Mouse (Mus musculus): ENCODE measurements at regions not wholly inside any gene's neighbourhood (a gene's known extent, or its start where the extent isn't known, plus 50 kb on each side); places are given as distances from the start of the nearest gene placed in this dataset.

DNA sequence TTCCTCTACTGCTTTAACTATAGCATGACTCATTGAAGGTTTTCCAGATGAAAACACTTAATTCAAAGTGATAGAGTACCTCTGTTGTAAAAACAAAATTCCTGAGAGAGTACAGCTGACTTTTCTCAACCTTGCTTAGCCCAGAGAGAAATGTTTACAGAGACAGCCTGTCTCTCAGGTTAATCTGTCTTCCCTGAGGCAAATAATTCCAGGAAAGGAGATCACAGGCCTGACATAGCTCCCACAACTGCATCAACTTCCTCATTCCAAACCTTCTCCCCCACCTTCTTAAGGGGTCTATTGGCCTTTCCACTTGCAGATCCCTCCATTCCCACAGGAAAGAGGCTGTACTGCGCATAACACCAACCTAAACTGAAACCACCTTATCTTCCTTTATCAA is 586.1 kb upstream of the Impad1 start:
- H3K27ac ChIP-seq (ENCODE audit: low read depth, low read length), result no peak overlapping the region

DNA sequence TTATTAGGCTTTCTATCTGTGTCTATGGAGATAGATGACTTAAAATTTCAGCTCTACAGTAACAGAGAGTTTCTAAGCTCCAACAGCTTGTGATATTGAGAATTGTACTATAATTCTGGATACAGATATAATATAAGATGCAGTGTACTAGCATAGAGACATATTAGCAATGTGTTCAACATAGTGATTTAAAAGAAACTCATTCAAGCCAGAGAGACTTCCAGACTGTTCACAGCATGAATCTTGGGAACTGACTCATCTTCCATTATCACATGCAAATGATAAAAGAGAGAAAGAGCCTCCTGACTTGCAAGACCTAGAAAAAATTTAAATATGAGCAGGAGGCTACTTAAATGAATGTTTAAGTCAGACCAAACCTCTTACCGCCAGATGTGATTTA is 565.1 kb upstream of the Impad1 start:
- Histone ChIP-seq H3K9ac (replicated peaks; ENCODE audit: low read length, poor library complexity, severe bottlenecking) (no peak overlapping the region), H3K4me1 (ENCODE audit: insufficient read depth, low read length) (no peaks in the 10 kb centered on the region), H3K4me2 (ENCODE audit: low read depth, low read length, poor library complexity, severe bottlenecking) (no peak overlapping the region), H3K27ac (ENCODE audit: low read depth, low read length) (no peak overlapping the region), H3K36me3 (ENCODE audit: insufficient read depth, low read length) (no peaks in the 10 kb centered on the region), H3K4me3 (ENCODE audit: low read depth, low read length) (no peak overlapping the region), H3K9me3 (ENCODE audit: low read length) (no peaks in the 10 kb centered on the region), H3K27me3 (ENCODE audit: insufficient read depth, low read length) (no peaks in the 10 kb centered on the region)
- WGBS, result 92% methylated on average over 1 of the region's 1 CpGs
- DNase-seq (ENCODE audit: low spot score) (no peak), ATAC-seq (ENCODE audit: low FRiP score) (no peak)
- TF ChIP-seq CTCF (IDR thresholded peaks at IDR 0.05), result no peak

More for the DNA sequence above, 586.1 kb upstream of the Impad1 start:
- TF ChIP-seq CTCF (IDR thresholded peaks at IDR 0.05), result no peak
- H3K9ac ChIP-seq (replicated peaks; ENCODE audit: low read length, poor library complexity, severe bottlenecking), result no peak overlapping the region
- no peaks in the 10 kb centered on the region for H3K36me3 ChIP-seq (ENCODE audit: insufficient read depth, low read length)
- no peaks in the 10 kb centered on the region for H3K27me3 ChIP-seq (ENCODE audit: insufficient read depth, low read length)
- ATAC-seq (ENCODE audit: low FRiP score) (no peak), DNase-seq (ENCODE audit: low spot score) (no peak)
- no peak overlapping the region for H3K4me2 ChIP-seq (ENCODE audit: low read depth, low read length, poor library complexity, severe bottlenecking)
- no peak overlapping the region for H3K4me3 ChIP-seq (ENCODE audit: low read depth, low read length)
- H3K9me3 ChIP-seq (ENCODE audit: low read length), result no peaks in the 10 kb centered on the region
- 97% methylated on average over 1 of the region's 1 CpGs for WGBS
- H3K4me1 ChIP-seq (ENCODE audit: insufficient read depth, low read length), result no peaks in the 10 kb centered on the region

DNA sequence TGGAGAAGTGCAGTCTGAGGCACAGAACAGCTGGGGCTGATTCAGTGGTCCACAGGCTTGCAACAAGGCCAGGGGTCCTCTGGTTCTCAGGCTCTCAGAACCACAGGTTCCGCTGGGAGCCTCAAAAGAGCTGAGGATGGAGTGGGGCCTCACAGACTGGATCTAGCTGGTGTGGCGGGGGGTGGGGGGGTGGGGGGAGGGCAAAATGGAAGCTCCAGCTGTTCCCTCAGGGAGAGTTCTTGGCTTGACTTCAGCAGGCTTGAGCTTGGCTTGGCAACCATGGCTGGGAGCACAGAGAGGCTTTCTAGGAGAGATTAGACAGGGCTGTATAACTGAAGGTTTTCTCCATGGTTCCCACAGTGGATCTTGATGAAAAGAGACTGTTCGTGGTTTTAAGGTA is 553.1 kb upstream of the Impad1 start:
- Histone ChIP-seq H3K9me3 (ENCODE audit: low read length) (no peaks in the 10 kb centered on the region), H3K4me2 (ENCODE audit: low read depth, low read length, poor library complexity, severe bottlenecking) (no peak overlapping the region), H3K36me3 (ENCODE audit: insufficient read depth, low read length) (no peaks in the 10 kb centered on the region), H3K27ac (ENCODE audit: low read depth, low read length) (no peak overlapping the region), H3K4me1 (ENCODE audit: insufficient read depth, low read length) (no peaks in the 10 kb centered on the region), H3K27me3 (ENCODE audit: insufficient read depth, low read length) (no peaks in the 10 kb centered on the region), H3K9ac (replicated peaks; ENCODE audit: low read length, poor library complexity, severe bottlenecking) (no peak overlapping the region), H3K4me3 (ENCODE audit: low read depth, low read length) (no peak overlapping the region)
- ATAC-seq (ENCODE audit: low FRiP score) (no peak), DNase-seq (ENCODE audit: low spot score) (no peak)
- no peak for TF ChIP-seq CTCF (IDR thresholded peaks at IDR 0.05)
- WGBS, result 80% methylated on average over 2 of the region's 3 CpGs

DNA sequence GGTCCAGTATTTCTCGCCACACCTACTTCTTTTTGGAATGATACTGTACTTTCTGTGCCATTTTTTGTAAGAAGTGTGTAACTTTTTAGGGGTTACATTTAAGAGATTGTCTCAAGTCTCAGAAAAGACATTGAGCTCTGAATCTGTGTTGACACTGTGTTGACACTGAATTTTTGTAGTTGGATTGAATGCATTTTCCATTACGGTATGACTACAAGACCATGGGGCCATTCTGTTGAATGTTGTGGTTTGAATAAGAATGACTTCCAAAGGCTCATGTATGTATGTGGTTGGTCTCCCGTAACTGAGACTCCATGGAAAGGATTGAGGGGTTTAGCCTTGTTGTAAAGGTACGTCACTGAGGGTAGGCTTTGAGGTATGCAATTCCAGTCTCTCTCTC is 551.6 kb upstream of the Impad1 start:
- TF ChIP-seq CTCF (IDR thresholded peaks at IDR 0.05), result no peak
- H3K27ac ChIP-seq (ENCODE audit: low read depth, low read length), result no peak overlapping the region
- no peaks in the 10 kb centered on the region for H3K4me1 ChIP-seq (ENCODE audit: insufficient read depth, low read length)
- H3K36me3 ChIP-seq (ENCODE audit: insufficient read depth, low read length), result no peaks in the 10 kb centered on the region
- H3K4me3 ChIP-seq (ENCODE audit: low read depth, low read length), result no peak overlapping the region
- H3K9ac ChIP-seq (replicated peaks; ENCODE audit: low read length, poor library complexity, severe bottlenecking), result no peak overlapping the region
- whole genome bisulfite sequencing, result 95% methylated on average over 4 of the region's 4 CpGs
- no peaks in the 10 kb centered on the region for H3K27me3 ChIP-seq (ENCODE audit: insufficient read depth, low read length)
- H3K9me3 ChIP-seq (ENCODE audit: low read length), result no peaks in the 10 kb centered on the region
- DNase-seq (ENCODE audit: low spot score) (no peak), ATAC-seq (ENCODE audit: low FRiP score) (no peak)
- H3K4me2 ChIP-seq (ENCODE audit: low read depth, low read length, poor library complexity, severe bottlenecking), result no peak overlapping the region

DNA sequence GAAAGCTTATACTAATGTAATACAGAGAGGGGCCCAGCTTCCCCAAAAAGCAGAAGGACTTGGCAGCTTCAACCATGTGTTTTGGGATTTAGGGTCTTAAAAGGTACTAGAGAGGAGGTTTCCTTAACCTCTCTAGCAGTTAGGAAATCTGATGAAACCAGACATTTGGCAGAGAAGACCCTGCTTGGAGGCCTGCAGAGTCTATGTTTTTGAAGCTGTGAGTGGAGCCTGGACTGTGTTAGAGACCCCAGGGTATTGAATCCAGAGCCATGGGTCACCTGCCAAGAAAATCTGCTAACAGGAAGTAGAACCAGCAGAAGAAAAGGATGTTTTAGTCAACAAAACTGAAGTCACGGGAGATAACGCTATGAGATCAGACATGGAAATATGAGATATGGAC is 551.2 kb upstream of the Impad1 start:
- H3K27me3 ChIP-seq (ENCODE audit: insufficient read depth, low read length), result no peaks in the 10 kb centered on the region
- no peak overlapping the region for H3K27ac ChIP-seq (ENCODE audit: low read depth, low read length)
- no peak overlapping the region for H3K4me2 ChIP-seq (ENCODE audit: low read depth, low read length, poor library complexity, severe bottlenecking)
- 89% methylated on average over 2 of the region's 2 CpGs for WGBS
- no peaks in the 10 kb centered on the region for H3K36me3 ChIP-seq (ENCODE audit: insufficient read depth, low read length)
- no peak overlapping the region for H3K9ac ChIP-seq (replicated peaks; ENCODE audit: low read length, poor library complexity, severe bottlenecking)
- H3K4me1 ChIP-seq (ENCODE audit: insufficient read depth, low read length), result no peaks in the 10 kb centered on the region
- no peak overlapping the region for H3K4me3 ChIP-seq (ENCODE audit: low read depth, low read length)
- H3K9me3 ChIP-seq (ENCODE audit: low read length), result no peaks in the 10 kb centered on the region
- DNase-seq (ENCODE audit: low spot score) (no peak), ATAC-seq (ENCODE audit: low FRiP score) (no peak)
- TF ChIP-seq CTCF (IDR thresholded peaks at IDR 0.05), result no peak

DNA sequence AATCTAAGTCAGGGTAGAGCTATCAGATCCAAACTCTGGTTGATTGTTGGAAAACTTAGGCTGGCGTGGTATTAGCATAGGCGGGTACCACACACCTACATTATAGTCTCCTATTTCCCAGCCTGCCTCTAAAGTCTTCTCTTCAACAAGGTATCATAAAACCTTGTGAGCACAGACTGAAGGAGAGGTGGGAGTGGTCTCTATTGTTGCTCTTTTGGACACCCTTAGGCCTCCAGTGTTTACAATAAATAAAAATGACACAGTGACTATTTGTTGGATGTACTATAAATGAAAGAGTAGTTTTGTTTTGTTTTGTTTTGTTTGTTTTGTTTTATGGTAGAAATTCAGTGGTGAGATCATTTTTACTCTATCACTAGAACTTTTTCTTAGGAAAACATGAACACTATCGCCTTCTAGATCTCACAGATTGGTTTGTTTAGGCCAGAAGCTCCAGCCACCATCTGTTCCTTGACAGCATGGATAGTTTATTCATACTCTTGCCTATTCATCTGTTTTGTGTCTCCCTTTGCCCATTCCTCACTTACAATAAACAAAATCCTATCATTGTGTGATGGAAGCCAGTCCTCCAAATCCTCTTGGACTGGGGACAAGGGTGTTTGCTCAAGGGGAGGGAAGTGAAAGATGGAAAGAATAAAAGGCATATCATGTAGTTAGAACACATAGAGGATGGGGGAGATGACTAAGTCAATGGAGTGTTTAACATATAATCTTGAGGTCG is 544.2 kb upstream of the Impad1 start:
- ATAC-seq (ENCODE audit: low FRiP score), result no peak

More for the DNA sequence above, 544.2 kb upstream of the Impad1 start:
- Histone ChIP-seq H3K9me3 (ENCODE audit: low read length) (no peaks in the 10 kb centered on the region), H3K4me1 (ENCODE audit: insufficient read depth, low read length) (no peaks in the 10 kb centered on the region), H3K4me2 (ENCODE audit: low read depth, low read length, poor library complexity, severe bottlenecking) (no peak overlapping the region), H3K27ac (ENCODE audit: low read depth, low read length) (no peak overlapping the region), H3K4me3 (ENCODE audit: low read depth, low read length) (no peak overlapping the region), H3K36me3 (ENCODE audit: insufficient read depth, low read length) (no peaks in the 10 kb centered on the region), H3K27me3 (ENCODE audit: insufficient read depth, low read length) (no peaks in the 10 kb centered on the region), H3K9ac (replicated peaks; ENCODE audit: low read length, poor library complexity, severe bottlenecking) (no peak overlapping the region)
- DNase-seq (ENCODE audit: low spot score), result no peak
- WGBS, result 83% methylated on average over 4 of the region's 4 CpGs
- TF ChIP-seq CTCF (IDR thresholded peaks at IDR 0.05), result no peak
